Comparison of ENCODE assay signal across 12 mouse cellular contexts in genomic region chr10:122716739-122717474, GRCm38 (mm10). TPM values are rescaled to one million over a fixed set of nuclear protein-coding genes. Genes with fewer than 3 reads are reported as not detected.
DNase-seq lines count a peak whose midpoint lies in the region; ATAC-seq and TF ChIP-seq lines count a peak whose summit lies in the region.
"Had no signal": no experiment of that assay in that cellular context is flagged by ENCODE, and none has a peak within 500 bp of the region (broad histone marks: within the 10 kb centered on the region; RNA-seq: fewer than 3 reads in every experiment).

No protein-coding gene starts in this region.

- intact Hi-C loops in heart, postnatal 14 days (cut with DNase I), result no loop called here

- TF ChIP-seq CTCF in cortical plate, adult 2 months (IDR thresholded peaks at IDR 0.05; ENCODE audit: extremely low read depth, insufficient read depth, low read length), result no peak

- no peaks in the 10 kb centered on the region for H3K9me3 ChIP-seq in hindbrain, embryonic 15.5 days
- H3K9me3 ChIP-seq in neural tube, embryonic 13.5 days, result no peaks in the 10 kb centered on the region
- H3K9me3 ChIP-seq in liver, embryonic 11.5 days (ENCODE audit: control insufficient read depth, low read length), result no peaks in the 10 kb centered on the region
- H3K9me3 ChIP-seq: heart, embryonic 13.5 days had no signal

- peak overlapping the region; percentile 58 for H3K27ac ChIP-seq in cortical plate, adult 2 months (ENCODE audit: insufficient read depth, low read length)
- peak overlapping the region; percentile 49 for H3K27ac ChIP-seq in hindbrain, embryonic 15.5 days (replicated peaks)
- H3K27ac ChIP-seq in neural tube, embryonic 13.5 days (replicated peaks), result peak overlapping the region; percentile 6; the same call in 1 of the 2 replicates
- no peak overlapping the region for H3K27ac ChIP-seq in liver, embryonic 11.5 days (ENCODE audit: low read depth, low read length)
- H3K27ac ChIP-seq: heart, embryonic 13.5 days had no signal

- no peak overlapping the region for H3K4me3 ChIP-seq in cortical plate, adult 2 months (ENCODE audit: insufficient read depth, low read length)
- H3K4me3 ChIP-seq in hindbrain, embryonic 15.5 days, result no peak overlapping the region
- H3K4me3 ChIP-seq in neural tube, embryonic 13.5 days, result no peak overlapping the region
- H3K4me3 ChIP-seq in liver, embryonic 11.5 days (ENCODE audit: low read depth, low read length), result no peak overlapping the region
- H3K4me3 ChIP-seq: heart, embryonic 13.5 days had no signal

- peak; percentile 46 to 48 for DNase-seq in frontal cortex, adult 2 months (ENCODE audit: extremely low spot score in 1 of 2, low spot score in 1 of 2)
- no peak for DNase-seq in frontal cortex, postnatal 25 days (ENCODE audit: low spot score in 2 of 2)
- DNase-seq in heart, postnatal 14 days, result no peak
- DNase-seq in liver, embryonic 11.5 days (ENCODE audit: low spot score), result no peak
- DNase-seq in spleen, adult 18-20 months, result no peak
- DNase-seq: adrenal gland, postnatal 10 days; gastrocnemius, postnatal 10 days; lung, postnatal 10 days had no signal

- TF ChIP-seq POLR2A in cortical plate, adult 2 months (IDR thresholded peaks at IDR 0.05; ENCODE audit: extremely low read depth, insufficient read depth, low read length), result no peak

- H3K4me2 ChIP-seq in hindbrain, embryonic 15.5 days, result no peak overlapping the region
- no peak overlapping the region for H3K4me2 ChIP-seq in neural tube, embryonic 13.5 days
- no peak overlapping the region for H3K4me2 ChIP-seq in liver, embryonic 11.5 days
- H3K4me2 ChIP-seq: heart, embryonic 13.5 days had no signal

- peak; percentile 39; the same call in 1 of the 2 replicates for ATAC-seq in hindbrain, embryonic 15.5 days (ENCODE audit: low FRiP score, low read depth)
- ATAC-seq in neural tube, embryonic 13.5 days (ENCODE audit: low read depth), result peak; percentile 19; the same call in 1 of the 2 replicates
- ATAC-seq in liver, embryonic 11.5 days (replicated peaks; ENCODE audit: low FRiP score), result no peak

- H3K36me3 ChIP-seq in hindbrain, embryonic 15.5 days, result no peaks in the 10 kb centered on the region
- no peaks in the 10 kb centered on the region for H3K36me3 ChIP-seq in neural tube, embryonic 13.5 days
- no peaks in the 10 kb centered on the region for H3K36me3 ChIP-seq in liver, embryonic 11.5 days (ENCODE audit: control insufficient read depth, insufficient read depth, low read length)
- H3K36me3 ChIP-seq: heart, embryonic 13.5 days had no signal

- no peaks in the 10 kb centered on the region for H3K27me3 ChIP-seq in hindbrain, embryonic 15.5 days
- no peaks in the 10 kb centered on the region for H3K27me3 ChIP-seq in neural tube, embryonic 13.5 days
- H3K27me3 ChIP-seq in liver, embryonic 11.5 days (replicated peaks; ENCODE audit: control insufficient read depth, insufficient read depth, low read length), result no peaks in the 10 kb centered on the region
- H3K27me3 ChIP-seq: heart, embryonic 13.5 days had no signal

- no peak overlapping the region for H3K9ac ChIP-seq in hindbrain, embryonic 15.5 days
- H3K9ac ChIP-seq in neural tube, embryonic 13.5 days, result no peak overlapping the region
- H3K9ac ChIP-seq in liver, embryonic 11.5 days (ENCODE audit: low read depth, low read length), result no peak overlapping the region
- H3K9ac ChIP-seq: heart, embryonic 13.5 days had no signal

- WGBS in hindbrain, embryonic 15.5 days, result 62% methylated on average over 14 of the region's 14 CpGs
- WGBS in neural tube, embryonic 13.5 days, result 69% methylated on average over 14 of the region's 14 CpGs
- 72% methylated on average over 14 of the region's 14 CpGs for WGBS in liver, embryonic 11.5 days

- H3K4me1 ChIP-seq in cortical plate, adult 2 months (ENCODE audit: control insufficient read depth, insufficient read depth, low read length), result peaks cover 18% of the 10 kb centered on the region
- peaks cover 38% of the 10 kb centered on the region for H3K4me1 ChIP-seq in hindbrain, embryonic 15.5 days (replicated peaks)
- peaks cover 40% of the 10 kb centered on the region for H3K4me1 ChIP-seq in neural tube, embryonic 13.5 days (replicated peaks)
- H3K4me1 ChIP-seq in liver, embryonic 11.5 days (replicated peaks; ENCODE audit: control insufficient read depth, insufficient read depth, low read length), result no peaks in the 10 kb centered on the region

RNA-seq across cellular contexts. Expression of gene Ppm1h, which starts 38.3 kb away (rescaled TPM):
- polyA plus RNA-seq in frontal cortex, adult 2 months (2012; rRNA removed), result 29.9 and 31.0 TPM in 2 replicates
- polyA plus RNA-seq in cortical plate, adult 2 months (2012; rRNA removed), result 34.2 and 38.3 TPM in 2 replicates
- 29.4 and 31.2 TPM in 2 replicates for polyA plus RNA-seq in hindbrain, embryonic 15.5 days (2015; fragmentation: Nextera tagmentation; extraction: Ambion mirVana)
- polyA plus RNA-seq in neural tube, embryonic 13.5 days (2015; fragmentation: Nextera tagmentation; extraction: Ambion mirVana), result 29.7 and 33.4 TPM in 2 replicates
- total RNA-seq in heart, postnatal 14 days (2021), result 1 to 10 TPM; 8.3 to 9.5 TPM
- 1.8 and 2.1 TPM in 2 replicates for polyA plus RNA-seq in liver, embryonic 11.5 days (2014; fragmentation: Nextera tagmentation; extraction: Ambion mirVana)

Comparison
In these comparisons a context has a peak if more than half of its experiments do, and no peak if none do; other contexts are left out.
1. DNase-seq: peak in frontal cortex, adult 2 months (2 of 2); none in frontal cortex, postnatal 25 days (0 of 2), heart, postnatal 14 days (0 of 2), liver, embryonic 11.5 days (single experiment) and spleen, adult 18-20 months (0 of 2).